Mouse (Mus musculus) T-helper 1 cell (primary cell): ENCODE data around the gene Nova1.

Experiments used
- in situ Hi-C: fragments of 300-600 bp; cut with MboI, MseI; formaldehyde crosslinking; loops from one replicate; pipeline ENCODE4 v1.15.1; 2025; ENCODE audit warnings: high pct_unique_total_duplicates

The Nova1 gene

DNA sequence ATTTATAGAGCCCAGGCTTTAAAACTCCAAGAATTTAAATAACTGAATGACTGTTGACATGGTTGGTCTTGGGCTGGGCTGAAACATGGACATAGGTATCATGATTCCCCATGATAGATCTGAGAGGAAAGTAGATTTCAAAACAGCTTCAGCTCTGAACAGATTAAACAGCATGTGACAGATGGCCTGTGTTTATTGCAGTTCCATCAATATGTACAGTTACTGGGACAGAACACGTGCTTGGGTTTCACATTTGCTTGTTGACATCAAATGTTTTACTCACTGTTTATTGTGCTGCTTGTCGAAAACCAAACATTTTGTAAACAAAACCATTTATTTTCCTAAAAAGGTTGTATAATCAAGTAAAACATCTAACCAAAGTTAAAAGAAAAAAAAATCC, 142.4 kb downstream of the Nova1 start:
- in situ Hi-C loops = no loop called here

DNA sequence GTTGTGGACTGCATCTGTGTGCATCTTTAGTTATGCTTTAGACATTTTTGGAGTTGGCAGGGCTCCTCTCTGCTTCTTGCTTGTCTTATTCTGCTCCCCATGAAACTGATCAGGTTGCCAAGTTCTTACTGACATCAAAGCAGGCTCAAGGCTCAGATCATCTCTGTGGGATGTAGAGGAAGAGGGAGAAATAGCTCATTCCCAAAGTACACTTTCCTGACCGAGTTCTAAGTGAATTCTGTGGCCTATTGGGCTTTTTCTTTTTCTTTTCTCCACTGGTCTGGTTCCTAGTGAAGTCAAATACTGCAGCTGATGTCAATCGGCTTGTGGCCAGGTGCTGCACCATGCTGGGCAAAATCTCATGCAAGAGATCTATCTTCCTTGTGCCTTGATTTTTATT, 152.0 kb downstream of the Nova1 start:
- in situ Hi-C loops = no loop called here

DNA sequence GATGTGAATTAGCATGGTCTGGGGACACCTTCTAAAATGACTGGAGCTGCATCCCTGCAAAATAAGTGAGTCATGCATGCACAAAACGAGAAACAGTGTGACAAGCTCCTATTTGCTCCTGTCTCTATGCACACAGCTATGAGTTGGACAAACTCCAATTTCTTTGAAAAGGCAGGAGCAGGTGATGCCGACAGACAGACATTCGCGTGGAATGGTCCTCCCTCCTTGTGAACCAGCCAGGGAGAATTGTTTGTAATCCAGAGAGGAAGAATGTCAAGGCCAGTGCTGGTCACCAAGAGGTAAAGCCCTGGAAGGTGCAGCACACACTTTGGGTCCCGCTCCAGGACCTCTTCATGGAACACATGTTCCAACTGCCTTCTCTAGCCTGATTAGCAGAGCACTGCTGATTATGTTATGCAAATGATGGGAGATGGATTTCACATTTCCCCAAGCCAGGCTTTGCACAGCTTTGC, 172.6 kb downstream of the Nova1 start:
- in situ Hi-C loops = no loop called here

DNA sequence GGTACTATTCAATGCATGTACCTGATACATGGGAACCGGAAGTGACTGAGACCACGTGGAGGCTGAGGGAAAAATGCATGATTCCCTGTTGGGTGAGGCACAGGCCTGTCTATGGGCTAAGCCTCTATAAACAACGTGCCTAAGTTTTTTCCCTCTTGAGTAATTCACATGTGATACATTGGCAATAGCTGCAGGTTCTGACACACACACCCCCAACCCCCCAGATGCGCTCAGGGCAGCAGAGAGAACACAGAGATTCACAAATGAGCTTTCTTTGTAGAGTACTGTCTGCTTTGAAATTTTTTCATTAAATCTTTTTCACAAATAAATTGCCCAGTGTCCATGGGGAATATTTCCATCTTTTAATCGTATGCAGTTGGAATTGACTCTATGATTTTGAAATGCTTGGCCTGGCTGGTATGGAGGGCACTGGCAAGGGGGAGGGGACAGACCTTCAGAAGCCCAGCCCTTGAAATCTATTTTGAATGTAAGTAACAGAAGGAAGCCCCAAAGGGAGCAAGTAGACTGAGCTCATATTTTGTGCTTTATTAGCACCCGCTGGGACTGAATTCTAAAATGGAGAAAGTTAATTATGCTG, 173.3 kb downstream of the Nova1 start:
- in situ Hi-C loops = no loop called here
